5 mouse cellular contexts compared by ENCODE assay signal in the genomic region with DNA sequence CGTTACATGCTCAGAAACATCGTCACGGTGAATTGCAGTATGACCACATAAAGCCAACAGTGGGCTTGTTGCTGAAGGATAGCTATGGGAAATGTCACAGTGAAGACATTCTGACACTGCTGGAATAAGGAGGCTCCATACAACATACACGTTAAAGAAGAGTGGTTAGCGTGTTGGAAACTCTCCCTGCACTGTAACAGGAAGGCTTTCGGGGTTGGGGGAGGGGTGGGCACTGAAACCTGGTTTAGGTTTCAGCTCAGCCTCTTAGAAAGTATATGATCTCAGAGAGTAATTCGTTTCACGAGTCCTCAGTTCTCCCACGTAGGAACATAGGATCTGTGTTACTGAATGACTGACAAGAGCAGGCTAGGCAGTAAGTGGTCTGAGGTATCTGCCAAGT. TPM values are rescaled to one million over a fixed set of nuclear protein-coding genes. Genes with fewer than 3 reads are reported as not detected.
"Had no signal": no experiment of that assay in that cellular context is flagged by ENCODE, and none has a peak within 500 bp of the region (broad histone marks: within the 10 kb centered on the region; RNA-seq: fewer than 3 reads in every experiment).

No protein-coding gene starts in this region.

- DNase-seq: lung, adult 2 months; thymus, postnatal 14 days had no signal

- ATAC-seq: intestine, postnatal 0 days; lung, postnatal 0 days had no signal

RNA-seq across cellular contexts. Expression of a gene that starts 52.7 kb away (rescaled TPM):
- polyA plus RNA-seq: myocyte had no signal
